Mouse (Mus musculus) CH12.LX (cell line): Measurements from ENCODE around the gene Fbxo10. TPM values are rescaled to one million over a fixed set of nuclear protein-coding genes. Genes with fewer than 3 reads are reported as not detected.
A peak's percentile ranks its signal among the peaks of the same experiment; 100 is the strongest.
"Not testable (repeated sequence)": the region's sequence is repeated elsewhere in the genome, so short reads cannot be mapped to it uniquely, and the experiment has no call there.

Source experiments
- DNase-seq: peaks from one replicate; pipeline ENCODE4 v3.0.0-alpha.2; 2013; ENCODE audit errors: extremely low read depth
- H3K27ac ChIP-seq: 2 replicates; pipeline ENCODE4 v1.5.1; 2012; ENCODE audit warnings: low read depth, mild to moderate bottlenecking, control low read depth, moderate library complexity; ENCODE audit not compliant: insufficient read depth
- H3K27me3 ChIP-seq: replicated peaks from 2 replicates; pipeline ENCODE3; 2012; ENCODE audit warnings: inconsistent platforms
- H3K36me3 ChIP-seq, 2 experiments: replicated peaks in 1 of 2; 2 replicates each; pipeline versions ENCODE3 to v1.6.1; 2012; ENCODE audit warnings: inconsistent platforms in 1 of 2, low read length in 1 of 2, mild to moderate bottlenecking in 1 of 2, mixed read lengths in 1 of 2, moderate library complexity in 1 of 2; ENCODE audit not compliant: control insufficient read depth in 1 of 2, insufficient read depth in 1 of 2
- H3K4me1 ChIP-seq, 2 experiments: 2 replicates each; pipeline ENCODE4 v1.6.1; 2012; ENCODE audit warnings: inconsistent platforms in 1 of 2, moderate library complexity in 1 of 2; ENCODE audit not compliant: insufficient read depth in 2 of 2, control insufficient read depth in 1 of 2
- H3K4me2 ChIP-seq: 2 replicates; pipeline ENCODE4 v1.6.1; 2012; ENCODE audit warnings: low read depth, mild to moderate bottlenecking, control low read depth; ENCODE audit not compliant: poor library complexity, insufficient read depth, severe bottlenecking
- H3K4me3 ChIP-seq, 3 experiments: fragments of 150-350 bp in 1 of 3; sonication (generic) in 1 of 3; replicated peaks in 1 of 3; 2 replicates each; pipeline versions ENCODE3 to v1.5.1; 2011 to 2012; ENCODE audit warnings: low read depth in 2 of 3, low read length in 2 of 3, mild to moderate bottlenecking in 2 of 3, moderate library complexity in 2 of 3, control low read depth in 1 of 3, improper control_type of control experiment in 1 of 3, inconsistent platforms in 1 of 3, mixed read lengths in 1 of 3; ENCODE audit not compliant: poor library complexity in 1 of 3
- H3K79me2 ChIP-seq: replicated peaks from 2 replicates; pipeline ENCODE4 v1.6.1; 2012; ENCODE audit warnings: mild to moderate bottlenecking, moderate library complexity; ENCODE audit not compliant: control insufficient read depth, poor library complexity, insufficient read depth, severe bottlenecking; ENCODE audit errors: extremely low read depth
- H3K9ac ChIP-seq: 2 replicates; pipeline ENCODE4 v1.6.1; 2012; ENCODE audit warnings: low read depth, mild to moderate bottlenecking, control low read depth, moderate library complexity; ENCODE audit not compliant: insufficient read depth
- H3K9me3 ChIP-seq: replicated peaks from 2 replicates; pipeline ENCODE3; 2012; ENCODE audit warnings: low read length, inconsistent platforms, mixed read lengths
- BHLHE40 ChIP-seq: IDR thresholded peaks from 2 replicates; pipeline ENCODE4 v1.6.1; 2011; ENCODE audit warnings: mild to moderate bottlenecking, low read depth, low read length, improper control_type of control experiment
- CTCF ChIP-seq, 2 experiments: IDR thresholded peaks in 1 of 2; conservative IDR thresholded peaks in 1 of 2; 2 replicates each; pipeline ENCODE4 v1.5.1; 2011 to 2012; ENCODE audit warnings: low read depth in 2 of 2, low read length in 2 of 2, improper control_type of control experiment in 1 of 2, inconsistent platforms in 1 of 2, mild to moderate bottlenecking in 1 of 2, moderate library complexity in 1 of 2
- E2F4 ChIP-seq: IDR thresholded peaks from 2 replicates; pipeline ENCODE4 v1.6.1; 2011; ENCODE audit warnings: low read depth, low read length, improper control_type of control experiment; ENCODE audit not compliant: insufficient replicate concordance
- ETS1 ChIP-seq: conservative IDR thresholded peaks from 2 replicates; pipeline ENCODE4 v1.6.1; 2012; ENCODE audit warnings: low read depth, mild to moderate bottlenecking, inconsistent platforms, low read length, improper control_type of control experiment, moderate library complexity
- MAZ ChIP-seq: IDR thresholded peaks from 2 replicates; pipeline ENCODE4 v1.6.1; 2012; ENCODE audit warnings: low read depth, mild to moderate bottlenecking, inconsistent platforms, low read length, improper control_type of control experiment, moderate library complexity
- MEF2A ChIP-seq: IDR thresholded peaks from 2 replicates; pipeline ENCODE4 v1.6.1; 2014; ENCODE audit warnings: low read depth, mild to moderate bottlenecking, inconsistent platforms, low read length, improper control_type of control experiment, borderline replicate concordance
- NELFE ChIP-seq: IDR thresholded peaks from 2 replicates; pipeline ENCODE4 v1.6.1; 2011; ENCODE audit warnings: low read depth, low read length, improper control_type of control experiment
- PAX5 ChIP-seq: IDR thresholded peaks from 2 replicates; pipeline ENCODE4 v1.6.1; 2012; ENCODE audit warnings: low read length, inconsistent platforms, mixed read lengths
- POLR2A ChIP-seq: IDR thresholded peaks from 2 replicates; pipeline ENCODE4 v1.6.1; 2011; ENCODE audit warnings: low read depth, mild to moderate bottlenecking, improper control_type of control experiment, low read length
- POLR2AphosphoS2 ChIP-seq: IDR thresholded peaks from 2 replicates; pipeline ENCODE4 v1.6.1; 2011; ENCODE audit warnings: low read depth, low read length, improper control_type of control experiment
- RAD21 ChIP-seq: IDR thresholded peaks from 2 replicates; pipeline ENCODE4 v1.6.1; 2011; ENCODE audit warnings: low read depth, mild to moderate bottlenecking, low read length, improper control_type of control experiment, moderate library complexity
- TBP ChIP-seq: conservative IDR thresholded peaks from 2 replicates; pipeline ENCODE4 v1.6.1; 2011; ENCODE audit warnings: low read depth, low read length, improper control_type of control experiment
- USF1 ChIP-seq: IDR thresholded peaks from 2 replicates; pipeline ENCODE4 v1.6.1; 2014; ENCODE audit warnings: low read depth, mild to moderate bottlenecking, inconsistent platforms, low read length, improper control_type of control experiment
- USF2 ChIP-seq: conservative IDR thresholded peaks from 2 replicates; pipeline ENCODE4 v1.6.1; 2011; ENCODE audit warnings: low read depth, low read length, improper control_type of control experiment
- ZC3H11A ChIP-seq: IDR thresholded peaks from 2 replicates; pipeline ENCODE4 v1.6.1; 2012; ENCODE audit warnings: low read depth, mild to moderate bottlenecking, inconsistent platforms, low read length, improper control_type of control experiment
- ZKSCAN1 ChIP-seq: IDR thresholded peaks from 2 replicates; pipeline ENCODE4 v1.6.1; 2012; ENCODE audit warnings: low read depth, inconsistent platforms, low read length, improper control_type of control experiment, borderline replicate concordance
- ZMIZ1 ChIP-seq: IDR thresholded peaks from 2 replicates; pipeline ENCODE4 v1.6.1; 2012; ENCODE audit warnings: low read depth, mild to moderate bottlenecking, inconsistent platforms, low read length, improper control_type of control experiment
- ZNF384 ChIP-seq: IDR thresholded peaks from 2 replicates; pipeline ENCODE4 v1.6.1; 2012; ENCODE audit warnings: low read depth, low read length, improper control_type of control experiment, inconsistent platforms
- dilution Hi-C: fragments of 300-500 bp; cut with MboI; formaldehyde crosslinking; loops from 2 replicates; pipeline ENCODE4 v1.14.3; 2020; ENCODE audit warnings: low sequenced_read_pairs; ENCODE audit not compliant: extremely low pct_unique_long_range_greater_than_20kb, extremely low pct_ligation_motif_present
- in situ Hi-C: fragments of 300-500 bp; cut with MboI; formaldehyde crosslinking; loops from 3 replicates; pipeline ENCODE4 v1.14.3; 2019; ENCODE audit warnings: low sequenced_read_pairs, low pct_ligation_motif_present, low pct_unique_long_range_greater_than_20kb, mixed read lengths
- polyA plus RNA-seq: library from polyadenylated mRNA; unstranded; fragments of >175 nt; gene quantifications from 2 replicates; pipeline ENCODE4 v1.2.1, GENCODE M21; 2012; ENCODE audit warnings: low read depth; ENCODE audit not compliant: insufficient read length
- total RNA-seq, 2 experiments: library from RNA; depleted of rRNA; stranded (reverse); fragments of 300-350 nt in 1 of 2; fragments of >200 nt in 1 of 2; gene quantifications; 2 replicates each; pipeline ENCODE4 v1.2.3; 2012 to 2014

Fbxo10 gene
- total and polyA plus RNA-seq, 3 experiments = 0.39 to 1.4 (median 0.64) TPM

DNA sequence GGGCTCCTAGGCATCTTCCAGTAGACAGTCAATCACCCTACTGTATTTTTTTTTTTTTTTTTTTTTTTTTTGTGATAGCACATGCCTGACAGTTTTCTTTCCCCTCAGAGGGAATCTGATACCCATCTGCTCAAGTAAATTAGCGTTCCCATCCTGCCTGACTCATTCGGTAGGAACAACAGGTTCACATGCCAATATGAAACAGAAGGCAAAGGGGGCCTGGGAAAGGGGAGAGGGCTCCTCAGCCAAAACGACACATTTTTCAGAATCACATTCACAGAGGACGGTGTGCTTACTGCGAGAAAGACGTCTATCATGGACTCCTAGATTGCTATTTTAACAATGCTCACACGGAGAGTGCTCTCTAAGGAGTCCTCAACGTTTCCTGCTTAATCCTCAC, 917 bp downstream of the Fbxo10 start:
- TF ChIP-seq USF2 = no peak
- TF ChIP-seq ZNF384 = peak; percentile 53

DNA sequence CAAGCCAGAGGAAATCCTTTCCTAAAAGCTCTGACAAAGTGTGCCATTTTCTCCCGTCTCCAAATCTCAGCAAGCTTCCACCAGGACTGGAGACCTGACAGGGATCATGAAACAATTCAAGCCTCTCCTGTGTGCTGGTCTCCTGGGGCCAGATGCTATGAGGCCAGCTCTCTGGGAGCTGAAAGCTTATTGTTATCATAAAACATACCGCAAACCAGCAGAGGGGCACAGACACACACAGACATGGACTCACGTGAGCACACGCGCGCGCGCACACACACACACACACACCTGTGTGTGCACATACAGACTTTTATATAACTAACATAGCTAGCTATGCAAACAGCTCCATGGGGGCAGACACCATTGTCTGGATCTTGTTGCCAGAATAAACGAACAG, 1.5 kb downstream of the Fbxo10 start:
- Histone ChIP-seq H3K4me2 (no peak overlapping the region; the same call in 1 of the 2 replicates), H3K9me3 (peaks cover under 1% of the 10 kb centered on the region), H3K27me3 (peaks cover 9% of the 10 kb centered on the region), H3K9ac (no peak overlapping the region), H3K27ac (no peak overlapping the region), H3K4me3 (no peak overlapping the region), H3K4me1 (peaks cover 3 to 8% of the 10 kb centered on the region in 2 experiments; a peak in 2 of 4 replicates), H3K36me3 (no peaks in the 10 kb centered on the region), H3K79me2 (no peaks in the 10 kb centered on the region)
- TF ChIP-seq POLR2A (no peak), BHLHE40 (peak; percentile 65)
- no peak for DNase-seq
- dilution Hi-C loops = no loop called here
- in situ Hi-C loops = no loop called here

More for the DNA sequence above, 917 bp downstream of the Fbxo10 start:
- Histone ChIP-seq H3K9me3 (no peaks in the 10 kb centered on the region), H3K27ac (no peak overlapping the region), H3K79me2 (no peaks in the 10 kb centered on the region), H3K36me3 (no peaks in the 10 kb centered on the region), H3K4me3 (no peak overlapping the region), H3K4me2 (peak overlapping the region; percentile 79), H3K27me3 (peaks cover 9% of the 10 kb centered on the region), H3K9ac (no peak overlapping the region; the same call in 1 of the 2 replicates), H3K4me1 (peaks cover 3 to 8% of the 10 kb centered on the region in 2 experiments; a peak in 2 of 4 replicates)
- DNase-seq = no peak
- in situ Hi-C loops = no loop called here
- dilution Hi-C loops = no loop called here

DNA sequence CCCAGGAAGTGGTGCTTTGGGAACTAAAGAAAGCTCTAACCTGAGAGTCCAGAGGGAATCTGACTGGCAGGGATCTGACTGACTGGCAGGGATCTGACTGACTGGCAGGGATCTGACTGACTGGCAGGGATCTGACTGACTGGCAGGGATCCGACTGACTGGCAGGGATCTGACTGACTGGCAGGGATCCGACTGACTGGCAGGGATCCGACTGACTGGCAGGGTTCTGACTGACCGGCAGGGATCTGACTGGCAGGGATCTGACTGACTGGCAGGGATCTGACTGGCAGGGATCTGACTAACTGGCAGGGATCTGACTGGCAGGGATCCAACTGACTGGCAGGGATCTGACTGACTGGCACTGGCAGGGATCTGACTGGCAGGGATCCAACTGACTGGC, 3.4 kb downstream of the Fbxo10 start:
- dilution Hi-C loops, H3K27ac ChIP-seq, H3K4me3 ChIP-seq, H3K4me2 ChIP-seq, H3K9me3 ChIP-seq, DNase-seq, H3K79me2 ChIP-seq, H3K27me3 ChIP-seq, H3K9ac ChIP-seq, H3K4me1 ChIP-seq, H3K36me3 ChIP-seq, in situ Hi-C loops: not testable (repeated sequence)

DNA sequence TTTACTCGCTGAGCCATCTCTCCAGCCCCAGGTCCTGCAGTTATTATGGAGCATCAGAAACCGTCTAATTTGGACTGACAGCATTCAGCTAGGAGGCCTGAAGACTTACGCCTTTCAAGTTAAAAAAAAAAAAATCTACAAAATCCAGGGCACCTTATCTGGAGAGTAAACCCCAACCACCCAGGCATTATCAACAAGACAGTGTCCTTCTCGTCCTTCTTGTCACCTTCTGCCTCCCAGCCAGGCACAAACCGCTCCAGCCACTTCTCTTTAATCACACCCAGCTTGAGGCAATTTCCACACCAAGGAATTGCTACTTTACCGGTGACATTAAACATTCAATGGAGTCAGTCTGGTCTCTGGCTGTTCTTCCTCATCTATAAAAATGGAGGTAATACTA, 10.9 kb downstream of the Fbxo10 start:
- Histone ChIP-seq H3K4me3 (no peak overlapping the region), H3K27ac (no peak overlapping the region), H3K9me3 (peaks cover 4% of the 10 kb centered on the region), H3K79me2 (no peaks in the 10 kb centered on the region), H3K36me3 (no peaks in the 10 kb centered on the region), H3K9ac (no peak overlapping the region), H3K27me3 (no peaks in the 10 kb centered on the region), H3K4me1 (peaks cover 3 to 10% of the 10 kb centered on the region in 2 experiments; a peak in 3 of 4 replicates), H3K4me2 (no peak overlapping the region)
- dilution Hi-C loops (no loop called here), in situ Hi-C loops (no loop called here)
- DNase-seq = no peak
- TF ChIP-seq NELFE (no peak), USF1 (no peak), ZC3H11A (no peak), POLR2AphosphoS2 (no peak), POLR2A (no peak), ETS1 (no peak), PAX5 (no peak), E2F4 (no peak), MEF2A (no peak), ZKSCAN1 (no peak), MAZ (no peak), CTCF (conservative IDR thresholded peaks at IDR 0.05 in 1 of 2, IDR thresholded peaks at IDR 0.05 in 1 of 2; ENCODE audit: low read depth in 2 of 2, low read length in 2 of 2) (no peak), RAD21 (no peak), ZMIZ1 (no peak), TBP (no peak)
